Mouse (Mus musculus) myocyte (in vitro differentiated cells): ENCODE results near the gene Gsk3b.

Experiments
- CEBPB ChIP-seq: IDR thresholded peaks from 2 replicates; pipeline ENCODE4 v1.6.1; 2011; ENCODE audit warnings: mild to moderate bottlenecking, moderate library complexity; ENCODE audit not compliant: poor library complexity, insufficient read depth, severe bottlenecking
- E2F4 ChIP-seq: IDR thresholded peaks from one replicate; pipeline ENCODE4 v1.6.1; 2011; ENCODE audit warnings: mild to moderate bottlenecking, control low read depth, moderate library complexity; ENCODE audit not compliant: insufficient read depth
- MAX ChIP-seq: IDR thresholded peaks from one replicate; pipeline ENCODE4 v1.6.1; 2011; ENCODE audit warnings: low read depth, mild to moderate bottlenecking, control low read depth
- MYOG ChIP-seq, 3 experiments: IDR thresholded peaks; one replicate each; pipeline ENCODE4 v1.6.1; 2011; ENCODE audit warnings: control low read depth in 2 of 3, low read depth in 2 of 3, mild to moderate bottlenecking in 2 of 3; ENCODE audit not compliant: insufficient read length in 2 of 3, control insufficient read depth in 1 of 3, insufficient read depth in 1 of 3
- POLR2A ChIP-seq: IDR thresholded peaks from one replicate; pipeline ENCODE4 v1.6.1; 2011; ENCODE audit warnings: low read depth, mild to moderate bottlenecking, control low read depth, moderate library complexity; ENCODE audit not compliant: insufficient read length
- POLR2AphosphoS2 ChIP-seq: IDR thresholded peaks from one replicate; pipeline ENCODE4 v1.6.1; 2011; ENCODE audit warnings: low read depth, control low read depth; ENCODE audit not compliant: insufficient read length
- TCF12 ChIP-seq: IDR thresholded peaks from one replicate; pipeline ENCODE4 v1.6.1; 2011; ENCODE audit warnings: mild to moderate bottlenecking, control low read depth; ENCODE audit not compliant: poor library complexity, insufficient read depth, severe bottlenecking
- USF1 ChIP-seq: IDR thresholded peaks from one replicate; pipeline ENCODE4 v1.6.1; 2011; ENCODE audit warnings: low read depth, mild to moderate bottlenecking, control low read depth, moderate library complexity

DNA sequence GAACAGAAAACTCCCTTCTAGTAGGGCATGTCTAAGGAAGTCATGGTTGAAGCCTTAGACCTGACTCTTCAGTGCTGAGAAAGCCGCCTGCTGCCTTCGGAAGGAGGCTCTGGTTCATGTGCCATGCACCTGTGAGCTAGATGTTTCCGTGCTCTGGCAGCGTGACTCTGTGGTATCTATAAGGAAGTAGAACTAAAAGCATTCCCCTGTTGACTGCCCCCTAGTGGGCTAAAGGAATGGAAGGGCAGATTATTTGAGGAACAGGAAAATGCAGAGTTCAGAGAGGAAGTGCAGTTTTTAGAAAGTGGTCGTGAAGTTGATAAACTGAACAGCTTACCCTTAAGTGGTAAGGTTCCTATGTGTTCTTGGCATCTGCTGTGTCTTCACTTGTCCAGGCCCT lies 150.9 kb downstream of the Gsk3b start:
- TF ChIP-seq POLR2A (no peak), USF1 (no peak), CEBPB (no peak), MAX (no peak), MYOG (IDR thresholded peaks at IDR 0.05; ENCODE audit: control insufficient read depth in 1 of 3, insufficient read depth in 1 of 3, insufficient read length in 2 of 3, low read depth in 2 of 3) (no peak), TCF12 (no peak), POLR2AphosphoS2 (no peak), E2F4 (no peak)
